Mouse (Mus musculus) liver, embryonic 11.5 days (tissue): ENCODE data around the gene Drc7. TPM values are rescaled to one million over a fixed set of nuclear protein-coding genes. Genes with fewer than 3 reads are reported as not detected.

ENCODE experiments used
- ATAC-seq: fragments of 200-750 bp; cut with Nextera tagmentation; replicated peaks from 2 replicates; pipeline ENCODE4 v1.8.0; 2017; ENCODE audit warnings: moderate number of reproducible peaks, mild to moderate bottlenecking, moderate TSS enrichment, moderate library complexity; ENCODE audit not compliant: low FRiP score
- DNase-seq: peaks from one replicate; pipeline ENCODE4 v3.0.0-alpha.2; 2017; ENCODE audit warnings: low spot score
- H3K27ac ChIP-seq: fragments of 300-500 bp; sonication (generic); 2 replicates; pipeline ENCODE4 v1.5.1; 2014; ENCODE audit warnings: mild to moderate bottlenecking, low read depth, low read length, control low read depth
- H3K27me3 ChIP-seq: fragments of 300-500 bp; sonication (generic); replicated peaks from 2 replicates; pipeline ENCODE4 v1.6.1; 2014; ENCODE audit warnings: low read length, mixed read lengths; ENCODE audit not compliant: control insufficient read depth, insufficient read depth
- H3K36me3 ChIP-seq: fragments of 300-500 bp; sonication (generic); 2 replicates; pipeline ENCODE4 v1.6.1; 2014; ENCODE audit warnings: mild to moderate bottlenecking, low read length, moderate library complexity, mixed read lengths; ENCODE audit not compliant: control insufficient read depth, insufficient read depth
- H3K4me1 ChIP-seq: fragments of 300-500 bp; sonication (generic); replicated peaks from 2 replicates; pipeline ENCODE4 v1.6.1; 2014; ENCODE audit warnings: low read length, mixed read lengths; ENCODE audit not compliant: control insufficient read depth, insufficient read depth
- H3K4me2 ChIP-seq: fragments of 300-500 bp; sonication (generic); 2 replicates; pipeline ENCODE4 v1.6.1; 2014; ENCODE audit warnings: mild to moderate bottlenecking, control low read depth, moderate library complexity
- H3K4me3 ChIP-seq: fragments of 300-500 bp; sonication (generic); 2 replicates; pipeline ENCODE4 v1.5.1; 2014; ENCODE audit warnings: low read depth, low read length, control low read depth
- H3K9ac ChIP-seq: fragments of 300-500 bp; sonication (generic); 2 replicates; pipeline ENCODE4 v1.6.1; 2014; ENCODE audit warnings: low read depth, low read length, control low read depth
- H3K9me3 ChIP-seq: fragments of 300-500 bp; sonication (generic); 2 replicates; pipeline ENCODE4 v1.6.1; 2016; ENCODE audit warnings: low read length, inconsistent platforms, mixed read lengths; ENCODE audit not compliant: control insufficient read depth
- WGBS: fragments of 180-500 bp; shearing (Covaris S2); extraction: QIAGEN DNeasy Blood & Tissue Kit; methylation state at CpG from one replicate; pipeline ENCODE4 v1.1.7; 2014; 5-methylcytosine and 5-hydroxymethylcytosine counted together
- polyA plus RNA-seq: library from polyadenylated mRNA; unstranded; fragments of >200 nt; fragmentation: Nextera tagmentation; extraction: Ambion mirVana; gene quantifications from 2 replicates; pipeline ENCODE4 v1.2.1, GENCODE M21; 2014

Gene Drc7
- polyA plus RNA-seq, 1 experiment from 2014 or later = 0.26 TPM

- Histone ChIP-seq H3K4me1 (no peaks in the 10 kb centered on the region), H3K27ac (no peak overlapping the region), H3K27me3 (no peaks in the 10 kb centered on the region), H3K36me3 (peaks cover 4% of the 10 kb centered on the region; the same call in 1 of the 2 replicates), H3K4me3 (no peak overlapping the region), H3K9me3 (no peaks in the 10 kb centered on the region), H3K4me2 (no peak overlapping the region), H3K9ac (no peak overlapping the region)
- ATAC-seq = no peak
- no peak for DNase-seq
- 88% methylated on average over 11 of the region's 11 CpGs for WGBS
Measured at GRCm38 (mm10) chr8:95126497-95126896, 71.6 kb downstream of the Drc7 start.

- 82% methylated on average over 9 of the region's 9 CpGs for WGBS
- Histone ChIP-seq H3K9me3 (no peaks in the 10 kb centered on the region), H3K27ac (no peak overlapping the region), H3K9ac (no peak overlapping the region), H3K36me3 (peaks cover 4% of the 10 kb centered on the region; the same call in 1 of the 2 replicates), H3K4me2 (no peak overlapping the region), H3K4me3 (no peak overlapping the region), H3K27me3 (no peaks in the 10 kb centered on the region), H3K4me1 (no peaks in the 10 kb centered on the region)
- ATAC-seq = no peak
- DNase-seq = no peak
Measured at GRCm38 (mm10) chr8:95127658-95128057, 72.8 kb downstream of the Drc7 start.

Other genes starting within 250 kb of the Drc7 start
- 0.62 and 1.3 TPM in 2 replicates for gene Ccl17, start 244.7 kb upstream of the Drc7 start, polyA plus RNA-seq
- 82.2 and 82.9 TPM in 2 replicates for gene Coq9, start 216.8 kb upstream of the Drc7 start, polyA plus RNA-seq
- 94.8 and 99.5 TPM in 2 replicates for gene Ciapin1, start 216.7 kb upstream of the Drc7 start, polyA plus RNA-seq
- gene Polr2c, start 197.7 kb upstream of the Drc7 start, polyA plus RNA-seq = 162 and 172 TPM in 2 replicates
- gene Dok4, start 178.8 kb upstream of the Drc7 start, polyA plus RNA-seq = 13.2 and 13.9 TPM in 2 replicates
- 16.4 and 17.6 TPM in 2 replicates for gene Ccdc102a, start 137.0 kb upstream of the Drc7 start, polyA plus RNA-seq
- gene Adgrg5, start 131.4 kb upstream of the Drc7 start, polyA plus RNA-seq = 1.9 and 2.0 TPM in 2 replicates
- 125 and 137 TPM in 2 replicates for gene Adgrg1, start 80.4 kb upstream of the Drc7 start, polyA plus RNA-seq
- 11.8 and 11.9 TPM in 2 replicates for gene Adgrg3, start 37.4 kb upstream of the Drc7 start, polyA plus RNA-seq
- 25.1 and 26.6 TPM in 2 replicates for gene Katnb1, start 26.1 kb downstream of the Drc7 start, polyA plus RNA-seq
- 7.8 and 8.1 TPM in 2 replicates for gene Kifc3, start 147.7 kb downstream of the Drc7 start, polyA plus RNA-seq